ENCODE assay signal across 20 mouse cellular contexts in the genomic region with DNA sequence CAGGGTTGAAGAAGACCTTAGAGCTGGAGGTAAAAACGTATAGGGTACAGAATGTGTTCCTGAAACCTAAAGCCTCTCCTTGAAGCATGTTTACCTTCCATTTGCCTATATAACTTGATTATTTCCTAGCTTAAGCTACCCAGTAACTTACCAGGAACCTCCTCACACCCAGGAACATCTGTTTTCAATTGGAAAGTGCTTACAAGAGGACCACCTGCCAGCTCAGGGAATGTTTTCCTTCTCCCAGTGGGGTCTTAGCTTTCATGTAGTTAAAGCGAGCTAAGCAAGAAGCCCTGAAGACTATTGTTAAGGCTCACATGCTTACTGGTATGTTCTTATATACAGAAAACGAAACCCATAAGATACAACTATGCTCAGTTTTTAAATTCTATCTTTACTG.
DNase-seq lines count a peak whose midpoint lies in the region; ATAC-seq and TF ChIP-seq lines count a peak whose summit lies in the region.
"Had no signal": no experiment of that assay in that cellular context is flagged by ENCODE, and none has a peak within 500 bp of the region (broad histone marks: within the 10 kb centered on the region; RNA-seq: fewer than 3 reads in every experiment).

No protein-coding gene starts in this region.

- H3K27me3 ChIP-seq in heart, adult 2 months (ENCODE audit: control insufficient read depth, insufficient read depth, low read length), result no peaks in the 10 kb centered on the region
- H3K27me3 ChIP-seq in embryonic facial prominence, embryonic 14.5 days (replicated peaks; ENCODE audit: control insufficient read depth, insufficient read depth, low read length), result no peaks in the 10 kb centered on the region
- no peaks in the 10 kb centered on the region for H3K27me3 ChIP-seq in stomach, postnatal 0 days (ENCODE audit: control insufficient read depth, insufficient read depth, low read length)
- no peaks in the 10 kb centered on the region for H3K27me3 ChIP-seq in intestine, postnatal 0 days (replicated peaks; ENCODE audit: control insufficient read depth, insufficient read depth, low read length)
- H3K27me3 ChIP-seq: embryonic facial prominence, embryonic 13.5 days; hindbrain, embryonic 12.5 days; limb, embryonic 15.5 days; neural tube, embryonic 15.5 days had no signal

- H3K9ac ChIP-seq in heart, adult 2 months (ENCODE audit: low read depth, low read length), result no peak overlapping the region
- no peak overlapping the region for H3K9ac ChIP-seq in embryonic facial prominence, embryonic 14.5 days (ENCODE audit: low read depth, low read length)
- H3K9ac ChIP-seq in stomach, postnatal 0 days (ENCODE audit: low read length), result no peak overlapping the region
- no peak overlapping the region for H3K9ac ChIP-seq in intestine, postnatal 0 days (ENCODE audit: low read depth, low read length)
- H3K9ac ChIP-seq: embryonic facial prominence, embryonic 13.5 days; hindbrain, embryonic 12.5 days; limb, embryonic 15.5 days; neural tube, embryonic 15.5 days had no signal

- H3K36me3 ChIP-seq in heart, adult 2 months (ENCODE audit: control insufficient read depth, insufficient read depth, low read length), result peaks cover 6% of the 10 kb centered on the region
- H3K36me3 ChIP-seq in embryonic facial prominence, embryonic 14.5 days (ENCODE audit: control insufficient read depth, insufficient read depth, low read length), result no peaks in the 10 kb centered on the region
- H3K36me3 ChIP-seq in stomach, postnatal 0 days (ENCODE audit: control insufficient read depth, insufficient read depth, low read length), result no peaks in the 10 kb centered on the region
- H3K36me3 ChIP-seq in intestine, postnatal 0 days (ENCODE audit: control insufficient read depth, insufficient read depth), result no peaks in the 10 kb centered on the region
- H3K36me3 ChIP-seq: embryonic facial prominence, embryonic 13.5 days; forebrain, embryonic 10.5 days; hindbrain, embryonic 12.5 days; limb, embryonic 15.5 days; neural tube, embryonic 15.5 days had no signal

- no peak for TF ChIP-seq EP300 in heart, adult 2 months (IDR thresholded peaks at IDR 0.05; ENCODE audit: insufficient read depth, low read depth, low read length)
- no peak for TF ChIP-seq EP300 in stomach, postnatal 0 days (optimal IDR thresholded peaks at IDR 0.05)

- no peaks in the 10 kb centered on the region for H3K9me3 ChIP-seq in embryonic facial prominence, embryonic 14.5 days (ENCODE audit: control insufficient read depth, low read length)
- H3K9me3 ChIP-seq in stomach, postnatal 0 days (ENCODE audit: control insufficient read depth, low read length), result no peaks in the 10 kb centered on the region
- no peaks in the 10 kb centered on the region for H3K9me3 ChIP-seq in intestine, postnatal 0 days (ENCODE audit: control insufficient read depth)
- H3K9me3 ChIP-seq: embryonic facial prominence, embryonic 13.5 days; forebrain, embryonic 10.5 days; hindbrain, embryonic 12.5 days; limb, embryonic 15.5 days; neural tube, embryonic 15.5 days had no signal

- no peaks in the 10 kb centered on the region; the same call in 1 of the 2 replicates for H3K4me1 ChIP-seq in heart, adult 2 months (ENCODE audit: control insufficient read depth, insufficient read depth, low read length)
- peaks cover 14% of the 10 kb centered on the region; the same call in 1 of the 2 replicates for H3K4me1 ChIP-seq in embryonic facial prominence, embryonic 14.5 days (ENCODE audit: control insufficient read depth, insufficient read depth, low read length)
- no peaks in the 10 kb centered on the region for H3K4me1 ChIP-seq in stomach, postnatal 0 days (replicated peaks; ENCODE audit: control insufficient read depth, insufficient read depth)
- no peaks in the 10 kb centered on the region for H3K4me1 ChIP-seq in intestine, postnatal 0 days (replicated peaks; ENCODE audit: control insufficient read depth, insufficient read depth, low read length)
- H3K4me1 ChIP-seq: hindbrain, embryonic 12.5 days; neural tube, embryonic 15.5 days had no signal

- no peak for TF ChIP-seq POLR2A in heart, adult 2 months (IDR thresholded peaks at IDR 0.05; ENCODE audit: insufficient read depth, low read depth, low read length)

- intact Hi-C loops in heart, adult 2 months (cut with DNase I), result no loop called here
- intact Hi-C loops in heart, postnatal 25 days (cut with DNase I), result no loop called here
- intact Hi-C loops in left cerebral cortex, adult 2 months (cut with DNase I), result no loop called here
- intact Hi-C loops in left cerebral cortex, postnatal 25 days (cut with DNase I), result no loop called here

- no peak for ATAC-seq in embryonic facial prominence, embryonic 14.5 days (ENCODE audit: low read depth)
- ATAC-seq in stomach, postnatal 0 days (ENCODE audit: low FRiP score, low TSS enrichment), result no peak
- ATAC-seq in intestine, postnatal 0 days, result no peak

- 61% methylated on average over 3 of the region's 3 CpGs for WGBS in heart, adult 2 months
- 13% methylated on average over 3 of the region's 3 CpGs for WGBS in embryonic facial prominence, embryonic 14.5 days
- 49% methylated on average over 3 of the region's 3 CpGs for WGBS in stomach, postnatal 0 days
- WGBS in intestine, postnatal 0 days, result 46% methylated on average over 3 of the region's 3 CpGs

- no peak for DNase-seq in heart, adult 2 months
- no peak for DNase-seq in heart, postnatal 25 days (ENCODE audit: low spot score)
- no peak for DNase-seq in left cerebral cortex, adult 2 months (ENCODE audit: extremely low spot score in 1 of 2, low spot score in 2 of 2)
- DNase-seq in left cerebral cortex, postnatal 25 days (ENCODE audit: low spot score in 2 of 2), result no peak
- peak; percentile 80 for DNase-seq in embryonic facial prominence, embryonic 14.5 days (ENCODE audit: low spot score)
- no peak for DNase-seq in stomach, postnatal 0 days (ENCODE audit: low spot score)
- DNase-seq in spleen, adult 12 weeks (ENCODE audit: low spot score), result no peak
- DNase-seq: adrenal gland, postnatal 14 days; cerebellum, adult 9-10 months; kidney, adult 11 months; kidney, postnatal 14 days; layer of hippocampus, postnatal 36 days; lung, adult 2 months; right cerebral cortex, postnatal 4 days had no signal

- TF ChIP-seq CTCF in heart, adult 2 months (IDR thresholded peaks at IDR 0.05), result no peak
- no peak for TF ChIP-seq CTCF in left cerebral cortex, adult 2 months (IDR thresholded peaks at IDR 0.05)
- TF ChIP-seq CTCF in stomach, postnatal 0 days (IDR thresholded peaks at IDR 0.05; ENCODE audit: low read depth), result no peak
- no peak for TF ChIP-seq CTCF in intestine, postnatal 0 days (IDR thresholded peaks at IDR 0.05; ENCODE audit: low read depth)

- peak overlapping the region; percentile 69 for H3K27ac ChIP-seq in heart, adult 2 months
- 0 out of 2 replicates have a peak overlapping the region, but pooled peaks have one; percentile 28 for H3K27ac ChIP-seq in left cerebral cortex, adult 2 months
- no peak overlapping the region for H3K27ac ChIP-seq in embryonic facial prominence, embryonic 14.5 days (replicated peaks; ENCODE audit: low read depth, low read length)
- 0 out of 2 replicates have a peak overlapping the region, but pooled peaks have one; percentile 10 for H3K27ac ChIP-seq in stomach, postnatal 0 days (replicated peaks)
- no peak overlapping the region for H3K27ac ChIP-seq in intestine, postnatal 0 days (ENCODE audit: low read depth, low read length)
- H3K27ac ChIP-seq: embryonic facial prominence, embryonic 13.5 days; forebrain, embryonic 10.5 days; hindbrain, embryonic 12.5 days; limb, embryonic 15.5 days; neural tube, embryonic 15.5 days had no signal

- H3K4me3 ChIP-seq in heart, adult 2 months, result no peak overlapping the region
- H3K4me3 ChIP-seq in left cerebral cortex, adult 2 months, result no peak overlapping the region
- no peak overlapping the region for H3K4me3 ChIP-seq in embryonic facial prominence, embryonic 14.5 days (ENCODE audit: low read depth, low read length)
- H3K4me3 ChIP-seq in stomach, postnatal 0 days (ENCODE audit: low read depth, low read length), result no peak overlapping the region
- no peak overlapping the region for H3K4me3 ChIP-seq in intestine, postnatal 0 days (ENCODE audit: low read depth, low read length)
- H3K4me3 ChIP-seq: embryonic facial prominence, embryonic 13.5 days; forebrain, embryonic 10.5 days; hindbrain, embryonic 12.5 days; limb, embryonic 15.5 days; neural tube, embryonic 15.5 days had no signal

- no peak overlapping the region for H3K4me2 ChIP-seq in embryonic facial prominence, embryonic 14.5 days (ENCODE audit: low read depth, low read length)
- H3K4me2 ChIP-seq in stomach, postnatal 0 days (replicated peaks; ENCODE audit: low read depth), result no peak overlapping the region
- no peak overlapping the region for H3K4me2 ChIP-seq in intestine, postnatal 0 days (replicated peaks; ENCODE audit: low read depth)
- H3K4me2 ChIP-seq: embryonic facial prominence, embryonic 13.5 days; hindbrain, embryonic 12.5 days; limb, embryonic 15.5 days; neural tube, embryonic 15.5 days had no signal

- H3K79me2 ChIP-seq in heart, adult 2 months (replicated peaks; ENCODE audit: control insufficient read depth, insufficient read depth, low read length), result no peaks in the 10 kb centered on the region

Comparison
In these comparisons a context has a peak if more than half of its experiments do, and no peak if none do; other contexts are left out.
1. H3K27ac ChIP-seq: peak in heart, adult 2 months (single experiment), left cerebral cortex, adult 2 months (single experiment) and stomach, postnatal 0 days (single experiment); none in embryonic facial prominence, embryonic 14.5 days (single experiment) and intestine, postnatal 0 days (single experiment).